Mouse (Mus musculus): ENCODE data around the gene Tmem104.

Gene Tmem104

GRCm38 (mm10) chr11:115264136-115264861 lies 77.0 kb downstream of the Tmem104 start:
- DNase-seq (ENCODE audit: low read depth, low spot score), result no peak

- peak; percentile 53 for DNase-seq (ENCODE audit: low read depth, low spot score)
These were observed 77.8 kb downstream of the Tmem104 start for GRCm38 (mm10) chr11:115264862-115265668.

GRCm38 (mm10) chr11:115265771-115266399 lies 78.6 kb downstream of the Tmem104 start:
- DNase-seq (ENCODE audit: low read depth, low spot score), result no peak

GRCm38 (mm10) chr11:115266400-115266778 lies 79.1 kb downstream of the Tmem104 start:
- DNase-seq (ENCODE audit: low read depth, low spot score), result no peak

- no peak for DNase-seq (ENCODE audit: low read depth, low spot score)
These were observed 80.0 kb downstream of the Tmem104 start, which contains the start of gene Grin2c for GRCm38 (mm10) chr11:115267061-115267883. Gene Grin2c (minus strand): TSS chr11:115267243.

DNA sequence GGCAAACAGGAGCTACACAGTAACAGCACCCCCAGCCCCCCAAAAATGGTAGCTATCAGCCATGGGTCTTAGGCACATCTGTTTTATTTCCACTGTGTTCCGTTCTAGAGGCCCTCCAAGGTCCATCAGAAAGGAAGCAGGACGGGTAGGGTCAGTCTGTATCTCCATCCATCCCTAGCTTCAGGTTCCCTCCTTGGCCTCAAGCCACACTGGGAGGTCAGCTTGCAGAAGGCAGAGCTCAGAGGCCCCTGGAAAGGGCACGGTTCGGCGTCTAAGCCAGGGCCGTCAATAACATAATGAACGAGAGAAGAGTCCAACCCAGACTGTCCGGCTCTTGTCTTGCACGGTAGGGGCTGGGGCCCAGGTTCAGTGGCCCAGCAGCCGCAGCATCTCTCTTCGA lies 80.7 kb downstream of the Tmem104 start:
- DNase-seq (ENCODE audit: low read depth, low spot score), result no peak

DNA sequence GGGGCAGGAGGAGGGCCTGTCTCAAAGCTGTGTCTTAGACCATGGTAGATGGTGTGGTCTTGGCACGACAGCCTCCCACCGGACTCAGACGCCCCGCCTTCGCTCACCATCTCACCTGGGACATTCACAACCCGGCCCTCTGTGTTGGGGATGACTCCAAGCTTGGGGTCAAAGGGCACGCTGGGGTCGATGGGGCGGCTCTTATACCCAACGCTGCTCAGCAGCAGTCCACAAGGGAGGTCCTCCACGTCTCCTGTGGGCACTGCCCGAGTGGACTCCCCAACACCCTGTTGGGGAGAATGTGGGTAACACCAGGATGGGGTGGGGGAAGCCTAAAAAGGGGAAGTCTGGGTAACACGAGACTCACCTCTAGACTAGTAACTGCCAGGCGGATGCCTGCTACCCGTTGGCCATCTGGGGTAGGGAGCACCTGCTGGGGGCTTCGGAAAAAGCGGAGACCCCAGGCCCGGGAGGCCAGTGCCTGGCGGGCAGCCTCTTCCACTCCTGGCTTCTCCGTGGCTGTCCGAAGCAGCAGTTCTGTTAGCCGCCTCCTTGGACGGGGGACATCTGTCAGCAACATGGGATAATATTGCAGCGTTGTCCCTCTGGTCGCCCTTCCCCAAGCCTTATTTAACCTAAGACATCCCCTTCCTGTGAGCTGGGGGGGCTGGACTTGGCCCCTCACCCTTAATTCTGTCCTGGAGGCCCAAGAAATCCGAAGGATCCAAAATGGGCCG lies 82.2 kb downstream of the Tmem104 start:
- DNase-seq (ENCODE audit: low read depth, low spot score), result no peak

DNA sequence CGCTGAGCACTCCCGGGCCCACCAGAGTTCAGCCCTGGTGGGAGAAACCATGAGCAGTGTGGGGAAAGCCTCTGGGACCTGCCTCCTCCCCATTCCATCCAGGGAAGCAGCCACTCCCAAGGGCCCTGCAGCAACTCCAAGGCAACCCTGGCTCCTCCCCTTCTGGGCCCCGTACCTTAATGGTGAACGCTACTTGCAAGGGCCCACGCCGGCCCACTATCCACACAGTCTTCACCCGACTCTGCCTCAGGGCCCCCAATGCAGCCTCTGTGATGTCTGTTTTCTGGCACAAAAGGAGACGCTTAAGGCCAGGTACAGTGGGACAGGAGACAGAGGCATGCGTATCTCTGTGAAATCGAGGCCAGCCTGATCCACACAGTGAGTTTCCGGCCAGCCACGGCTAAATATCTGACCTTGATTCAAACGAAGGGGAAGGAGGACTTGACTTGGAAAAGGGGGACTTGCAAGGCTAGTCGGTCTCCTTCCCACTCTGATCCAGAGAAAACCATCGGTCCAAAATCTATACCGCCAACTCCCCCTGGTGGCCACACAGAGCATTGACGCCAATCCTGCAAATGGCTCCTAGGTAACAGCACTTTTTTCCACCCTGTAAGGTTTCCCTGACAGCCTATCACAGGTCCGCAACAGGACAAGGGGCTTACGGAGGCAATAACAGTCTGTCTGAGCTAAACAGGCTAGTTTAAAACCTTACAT lies 83.0 kb downstream of the Tmem104 start:
- peak; percentile 87 for DNase-seq (ENCODE audit: low read depth, low spot score)

DNA sequence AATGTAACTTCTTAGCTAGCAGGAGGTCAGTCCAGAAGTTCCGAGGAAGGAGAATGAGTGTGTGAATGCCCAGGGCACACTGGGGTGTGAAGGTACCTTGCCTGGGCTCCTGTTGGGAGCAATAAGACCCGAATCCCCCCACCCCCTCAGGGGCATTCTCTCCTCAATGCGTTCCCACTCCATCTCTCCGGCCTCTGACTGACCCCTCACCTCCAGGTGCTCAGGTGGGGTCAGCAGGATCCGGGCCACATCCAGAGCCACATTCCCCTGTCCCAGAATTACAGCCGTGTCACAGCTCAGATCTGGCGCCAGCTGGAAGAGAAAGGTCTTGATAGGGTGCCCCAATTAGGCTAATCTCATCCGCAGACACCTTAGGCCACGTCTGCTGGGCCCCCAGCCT lies 83.8 kb downstream of the Tmem104 start:
- no peak for DNase-seq (ENCODE audit: low read depth, low spot score)

DNA sequence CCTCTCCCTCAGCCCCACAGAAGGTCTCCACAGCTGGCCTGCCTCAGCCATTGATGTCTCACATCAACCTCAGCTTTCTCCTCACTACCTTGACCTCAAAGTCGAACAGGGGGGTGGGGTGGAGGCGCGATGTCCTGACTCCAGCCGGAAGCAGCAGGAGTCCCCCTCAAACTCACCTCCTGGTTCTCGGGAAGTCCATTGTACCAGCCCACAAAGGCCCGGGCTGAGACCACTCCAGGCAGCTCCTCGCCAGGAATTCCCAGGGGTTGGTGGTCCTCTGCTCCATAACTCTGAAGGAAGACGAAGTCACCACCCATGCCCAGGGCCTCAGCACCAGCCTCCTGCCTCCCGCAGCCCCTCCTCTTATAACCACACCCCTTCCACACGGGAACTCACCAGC lies 84.2 kb downstream of the Tmem104 start:
- no peak for DNase-seq (ENCODE audit: low read depth, low spot score)

GRCm38 (mm10) chr11:115272894-115273498 lies 85.7 kb downstream of the Tmem104 start:
- no peak for DNase-seq (ENCODE audit: low read depth, low spot score)

GRCm38 (mm10) chr11:115273735-115274134 lies 86.4 kb downstream of the Tmem104 start:
- DNase-seq (ENCODE audit: low read depth, low spot score), result no peak

DNA sequence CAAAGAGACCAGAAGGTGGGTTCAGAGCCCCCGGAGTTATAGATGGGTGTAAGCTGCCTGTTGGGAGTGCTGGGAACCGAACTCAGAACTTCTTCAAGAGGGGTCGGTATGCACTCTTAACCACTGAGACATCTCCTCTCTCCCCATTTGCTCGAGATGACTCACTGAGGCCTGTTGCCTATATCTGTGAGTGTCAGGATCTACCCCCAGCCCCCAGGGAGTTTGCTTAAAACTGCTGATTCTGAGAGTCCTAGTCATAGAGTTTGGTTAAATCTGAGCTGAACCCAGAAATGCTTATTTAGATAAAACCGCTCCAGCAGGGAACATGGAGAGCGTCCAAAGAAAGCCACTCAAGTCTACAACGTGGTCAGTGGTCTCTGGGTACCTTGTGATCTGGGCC lies 86.9 kb downstream of the Tmem104 start:
- DNase-seq (ENCODE audit: low read depth, low spot score), result no peak

- no peak for DNase-seq (ENCODE audit: low read depth, low spot score)
These were observed 87.5 kb downstream of the Tmem104 start for GRCm38 (mm10) chr11:115274771-115275170.

DNA sequence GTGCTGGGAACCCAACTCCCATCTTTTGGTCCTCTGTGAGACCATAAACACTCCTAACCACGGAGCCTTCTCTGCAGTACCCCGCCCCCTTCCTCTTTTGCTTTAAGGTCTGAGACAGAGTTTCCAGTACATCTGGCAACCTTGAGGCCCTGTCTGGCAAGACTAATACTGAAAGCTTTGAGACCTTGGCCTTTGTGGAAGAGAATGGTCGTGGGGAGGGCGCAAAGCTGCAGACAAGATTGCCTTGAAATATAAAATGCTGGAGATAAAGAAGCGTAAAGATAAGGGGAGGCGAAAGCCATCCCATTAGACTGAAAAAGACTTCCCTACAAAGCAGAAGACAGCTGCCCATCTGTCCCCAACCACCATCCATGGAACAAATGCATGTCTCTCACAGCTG lies 88.2 kb downstream of the Tmem104 start:
- DNase-seq (ENCODE audit: low read depth, low spot score), result no peak

DNA sequence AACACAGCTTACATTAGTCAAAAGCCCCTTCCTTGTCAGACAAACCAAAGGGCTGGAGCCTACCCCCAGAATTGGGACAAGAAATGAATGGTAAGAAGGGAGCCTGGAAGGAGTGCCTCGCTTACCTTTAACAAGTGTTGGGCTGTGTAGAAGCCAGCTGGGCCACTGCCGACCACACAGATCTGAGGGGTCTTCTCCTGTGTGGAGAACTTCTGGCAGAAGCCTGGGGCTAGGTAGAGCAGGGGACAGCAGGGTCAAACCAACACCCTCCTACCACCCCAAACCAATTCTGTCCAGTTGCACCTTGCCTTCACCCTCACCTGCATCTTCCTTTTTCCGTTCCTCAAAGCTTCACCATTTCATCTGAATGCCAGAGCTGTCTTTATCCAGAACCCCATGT lies 88.7 kb downstream of the Tmem104 start:
- no peak for DNase-seq (ENCODE audit: low read depth, low spot score)

DNA sequence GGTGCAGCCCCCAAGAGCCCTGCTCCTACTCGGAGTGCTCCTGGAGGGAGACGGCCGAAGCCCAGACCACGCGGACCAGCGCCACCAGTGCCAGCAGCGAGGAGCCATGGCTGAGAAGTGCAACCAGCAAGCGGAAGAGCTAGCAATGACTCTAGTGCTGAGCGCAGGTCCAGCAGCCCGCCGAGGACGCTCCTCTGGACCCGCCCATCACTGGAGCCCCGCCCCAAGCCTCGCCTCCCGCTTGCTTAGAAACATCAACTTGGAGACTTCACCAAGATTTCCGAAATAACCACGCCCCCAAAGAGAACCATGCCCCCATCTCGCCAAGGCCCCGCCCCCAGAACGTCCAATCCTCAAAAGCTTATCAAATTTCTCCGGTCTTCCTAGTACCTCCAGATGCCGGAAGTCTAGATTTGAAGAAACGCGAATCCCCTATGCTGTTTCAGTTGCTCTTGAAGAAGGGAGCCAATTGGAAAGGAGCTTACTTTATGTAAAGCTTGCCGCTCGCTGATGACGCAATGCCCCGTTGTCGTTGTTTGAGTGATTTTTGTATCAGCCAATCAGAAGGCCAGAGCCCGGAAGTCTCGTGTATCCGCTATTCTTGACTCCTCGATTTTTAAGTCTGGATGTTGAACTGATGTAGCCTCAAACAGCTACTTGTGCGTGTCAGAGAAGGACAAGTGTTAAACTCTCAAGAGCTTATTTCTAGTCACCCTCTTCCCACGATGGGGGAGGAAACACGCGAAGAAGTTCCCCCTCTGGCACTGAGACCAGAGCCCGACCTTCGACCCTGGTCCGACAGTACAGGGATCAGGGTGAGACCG lies 89.7 kb downstream of the Tmem104 start, which contains the start of gene Fdxr:
Fdxr (minus strand) TSS at position 271 of the 824 bp plus-strand sequence.
- peak; percentile 100 for DNase-seq (ENCODE audit: low read depth, low spot score)

DNA sequence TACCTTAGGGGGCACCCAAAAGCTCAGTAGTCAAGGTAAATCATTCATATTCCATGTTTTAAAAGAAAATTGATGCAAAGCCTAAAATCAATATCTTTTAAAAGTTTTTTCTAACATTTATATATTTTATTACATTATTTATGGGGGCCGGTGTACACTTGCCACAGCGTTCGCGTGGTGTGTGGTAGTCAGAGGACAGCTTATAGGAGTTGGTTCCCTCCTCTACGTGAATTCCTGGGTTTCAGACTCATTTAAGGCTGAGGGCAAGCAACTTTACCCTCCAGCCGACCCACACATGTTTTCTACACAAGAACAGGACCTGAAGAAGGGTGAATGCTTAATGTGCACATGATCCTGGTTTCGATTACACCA lies 90.3 kb downstream of the Tmem104 start:
- DNase-seq (ENCODE audit: low read depth, low spot score), result no peak

GRCm38 (mm10) chr11:115278176-115278575 lies 90.9 kb downstream of the Tmem104 start:
- no peak for DNase-seq (ENCODE audit: low read depth, low spot score)
